Mouse (Mus musculus): ENCODE results near the gene Foxn3.

DNA sequence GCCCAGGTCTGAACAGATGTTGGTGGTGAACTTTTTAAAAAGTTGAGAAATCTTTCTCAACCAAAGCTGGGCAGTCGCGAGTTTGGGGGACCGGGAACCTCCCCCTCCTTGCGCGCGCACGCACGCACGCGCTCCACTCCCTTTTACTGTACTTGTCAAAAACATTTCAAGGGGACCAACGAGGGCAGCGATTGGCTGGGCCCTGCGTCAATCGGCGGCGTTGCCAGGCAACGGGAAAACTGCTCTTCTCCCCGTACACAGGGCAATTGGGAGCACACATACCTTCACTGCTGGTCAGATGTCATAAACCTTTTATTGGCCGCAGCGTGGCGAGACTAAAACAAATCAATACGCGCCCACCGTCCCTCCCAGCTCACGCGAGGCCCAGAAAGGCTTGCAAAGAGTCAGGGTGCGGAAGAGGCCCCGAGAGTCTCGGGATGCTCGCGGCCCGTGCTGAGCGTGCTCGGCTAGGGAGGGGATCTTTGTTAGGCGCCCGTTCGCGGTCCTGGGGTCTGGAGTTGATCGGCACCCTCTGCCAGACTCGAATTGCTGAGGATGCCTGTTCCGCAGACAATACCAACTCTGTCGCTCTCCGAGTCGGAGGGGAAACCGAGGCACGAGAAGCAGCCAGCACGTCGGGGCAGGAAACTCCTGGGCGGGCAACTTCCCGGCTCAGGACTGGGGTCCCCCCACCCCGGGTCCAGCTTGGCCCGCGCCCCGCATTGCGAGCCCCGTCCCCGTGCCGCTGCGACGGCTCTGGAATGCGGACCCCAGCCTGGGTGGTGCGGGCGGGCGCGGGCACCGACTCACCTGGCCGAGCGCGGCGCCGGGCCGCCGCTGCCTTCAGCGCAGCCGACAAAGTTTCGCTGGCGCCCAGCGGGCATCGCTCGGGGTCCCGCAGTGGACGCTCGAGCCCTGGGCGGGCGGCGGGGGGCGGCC is 171.2 kb downstream of the Foxn3 start:
- no peak for TF ChIP-seq CTCF (IDR thresholded peaks at IDR 0.05)
- no peak for TF ChIP-seq EP300 (IDR thresholded peaks at IDR 0.05)
